Mouse (Mus musculus): ENCODE results near the gene Sestd1. TPM values are rescaled to one million over a fixed set of nuclear protein-coding genes. Genes with fewer than 3 reads are reported as not detected.

Sestd1 gene
- polyA plus RNA-seq, 1 experiment: 2.7 TPM

DNA sequence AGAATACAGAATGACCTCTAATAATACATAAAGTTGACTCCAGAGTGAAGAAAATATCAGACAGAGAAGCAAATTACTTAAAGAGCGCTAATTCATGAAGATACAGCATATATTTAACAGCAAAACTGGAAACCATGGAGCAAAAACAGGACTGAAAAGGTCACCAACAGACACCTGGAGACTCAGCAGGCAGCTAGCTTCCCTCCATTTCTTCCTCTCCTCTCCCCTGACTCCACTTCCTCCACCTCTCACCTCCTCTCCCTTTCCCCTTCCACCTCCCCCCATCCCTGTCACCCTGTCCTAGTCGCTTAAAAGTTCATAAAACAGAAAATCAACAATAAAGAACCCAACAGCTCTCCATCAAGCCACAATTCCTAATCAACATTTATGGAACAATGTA is 13.5 kb downstream of the Sestd1 start:
- Histone ChIP-seq H3K4me1 (ENCODE audit: control insufficient read depth, insufficient read depth, low read length) (no peaks in the 10 kb centered on the region), H3K27ac (ENCODE audit: control insufficient read depth, insufficient read depth, low read depth, low read length, poor library complexity) (no peak overlapping the region), H3K4me3 (replicated peaks; ENCODE audit: control insufficient read depth, low read depth, low read length) (no peak overlapping the region)
- TF ChIP-seq POLR2A (IDR thresholded peaks at IDR 0.05; ENCODE audit: borderline replicate concordance, control insufficient read depth, low read depth, low read length) (no peak), CTCF (IDR thresholded peaks at IDR 0.05; ENCODE audit: control insufficient read depth, insufficient read depth, low read length) (no peak)
- WGBS: 67% methylated on average over 2 of the region's 2 CpGs

- Histone ChIP-seq H3K4me3 (replicated peaks; ENCODE audit: control insufficient read depth, low read depth, low read length) (no peak overlapping the region), H3K27ac (ENCODE audit: control insufficient read depth, insufficient read depth, low read depth, low read length, poor library complexity) (no peak overlapping the region), H3K4me1 (ENCODE audit: control insufficient read depth, insufficient read depth, low read length) (no peaks in the 10 kb centered on the region)
- WGBS: 22% methylated on average over 3 of the region's 3 CpGs
- TF ChIP-seq CTCF (IDR thresholded peaks at IDR 0.05; ENCODE audit: control insufficient read depth, insufficient read depth, low read length) (no peak), POLR2A (IDR thresholded peaks at IDR 0.05; ENCODE audit: borderline replicate concordance, control insufficient read depth, low read depth, low read length) (no peak)
Measured at GRCm38 (mm10) chr2:77266011-77266410, 14.4 kb downstream of the Sestd1 start.

DNA sequence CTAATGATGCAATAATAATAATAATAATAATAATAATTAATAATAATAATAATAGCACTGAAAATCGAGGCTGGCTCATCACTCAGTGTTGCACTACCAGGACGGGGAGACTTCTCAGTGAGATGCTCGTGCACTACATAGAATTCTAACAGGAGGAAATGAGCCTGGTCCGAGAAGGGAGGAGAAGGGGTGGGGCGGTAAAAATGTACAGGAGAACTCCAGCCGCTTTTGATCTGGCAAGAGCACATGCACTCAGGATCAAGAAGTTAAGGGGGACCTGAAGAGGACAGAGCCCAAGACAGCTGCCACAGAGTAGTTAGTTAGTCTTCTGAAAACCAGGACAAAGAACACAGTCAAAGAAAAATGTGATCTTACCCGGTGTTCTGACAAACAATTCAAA is 15.1 kb downstream of the Sestd1 start:
- H3K4me1 ChIP-seq (ENCODE audit: control insufficient read depth, insufficient read depth, low read length): no peaks in the 10 kb centered on the region
- H3K4me3 ChIP-seq (replicated peaks; ENCODE audit: control insufficient read depth, low read depth, low read length): no peak overlapping the region
- no peak overlapping the region for H3K27ac ChIP-seq (ENCODE audit: control insufficient read depth, insufficient read depth, low read depth, low read length, poor library complexity)
- no peak for TF ChIP-seq POLR2A (IDR thresholded peaks at IDR 0.05; ENCODE audit: borderline replicate concordance, control insufficient read depth, low read depth, low read length)
- no peak for TF ChIP-seq CTCF (IDR thresholded peaks at IDR 0.05; ENCODE audit: control insufficient read depth, insufficient read depth, low read length)
- WGBS: 32% methylated on average over 7 of the region's 7 CpGs

- no peak for TF ChIP-seq CTCF (IDR thresholded peaks at IDR 0.05; ENCODE audit: control insufficient read depth, insufficient read depth, low read length)
- no peak for TF ChIP-seq POLR2A (IDR thresholded peaks at IDR 0.05; ENCODE audit: borderline replicate concordance, control insufficient read depth, low read depth, low read length)
- no peaks in the 10 kb centered on the region for H3K4me1 ChIP-seq (ENCODE audit: control insufficient read depth, insufficient read depth, low read length)
- 45% methylated on average over 6 of the region's 6 CpGs for WGBS
- no peak overlapping the region for H3K27ac ChIP-seq (ENCODE audit: control insufficient read depth, insufficient read depth, low read depth, low read length, poor library complexity)
- H3K4me3 ChIP-seq (replicated peaks; ENCODE audit: control insufficient read depth, low read depth, low read length): no peak overlapping the region
Measured at GRCm38 (mm10) chr2:77264550-77264949, 15.8 kb downstream of the Sestd1 start.

DNA sequence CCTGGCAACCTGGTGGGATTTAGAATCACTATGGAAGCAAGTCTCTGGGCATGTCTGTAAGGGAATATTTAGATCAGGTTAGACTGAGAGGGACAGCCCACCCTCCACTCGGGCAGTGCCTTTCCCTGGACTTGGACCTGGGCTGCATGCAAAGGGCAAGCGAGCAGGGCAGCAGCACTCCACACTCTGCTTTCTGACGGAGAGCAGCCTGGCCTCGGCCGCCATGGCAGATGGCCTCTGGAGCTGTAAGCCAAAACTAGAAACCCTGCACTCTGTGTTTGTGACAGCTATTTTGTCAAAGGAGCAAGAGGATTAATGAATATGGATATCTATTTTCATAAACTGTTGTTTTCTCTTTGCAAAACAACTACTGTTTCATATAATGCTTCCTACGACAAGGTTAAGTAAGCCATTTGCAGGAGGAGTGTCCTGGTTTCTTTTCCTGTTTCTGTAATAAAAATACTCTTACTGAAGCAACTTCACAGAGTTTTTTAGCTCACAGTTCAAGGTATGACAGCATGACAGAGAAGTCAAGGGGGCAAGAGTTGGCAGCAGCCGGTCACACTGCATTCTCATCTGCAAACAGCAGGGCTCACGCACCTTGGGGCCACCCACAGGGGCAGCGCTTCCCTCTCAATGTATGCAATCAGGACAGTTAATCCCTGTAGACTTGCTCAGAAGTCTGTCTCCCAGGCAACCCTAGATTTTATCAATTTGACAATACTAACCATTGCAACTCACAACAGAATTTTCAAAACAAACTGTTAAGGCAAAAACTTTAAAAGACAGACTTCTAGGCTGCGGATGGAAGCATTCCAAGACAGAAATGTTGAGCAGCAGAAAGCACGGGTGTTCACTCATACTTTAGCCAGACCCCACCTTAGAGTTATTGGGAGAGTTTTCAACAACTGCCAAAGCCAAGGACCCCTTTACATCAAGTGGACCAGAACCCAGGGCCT is 16.6 kb downstream of the Sestd1 start:
- Histone ChIP-seq H3K4me3 (replicated peaks; ENCODE audit: control insufficient read depth, low read depth, low read length) (no peak overlapping the region), H3K4me1 (ENCODE audit: control insufficient read depth, insufficient read depth, low read length) (no peaks in the 10 kb centered on the region), H3K27ac (ENCODE audit: control insufficient read depth, insufficient read depth, low read depth, low read length, poor library complexity) (no peak overlapping the region)
- TF ChIP-seq CTCF (IDR thresholded peaks at IDR 0.05; ENCODE audit: control insufficient read depth, insufficient read depth, low read length) (no peak), POLR2A (IDR thresholded peaks at IDR 0.05; ENCODE audit: borderline replicate concordance, control insufficient read depth, low read depth, low read length) (no peak)
- 70% methylated on average over 11 of the region's 11 CpGs for WGBS

DNA sequence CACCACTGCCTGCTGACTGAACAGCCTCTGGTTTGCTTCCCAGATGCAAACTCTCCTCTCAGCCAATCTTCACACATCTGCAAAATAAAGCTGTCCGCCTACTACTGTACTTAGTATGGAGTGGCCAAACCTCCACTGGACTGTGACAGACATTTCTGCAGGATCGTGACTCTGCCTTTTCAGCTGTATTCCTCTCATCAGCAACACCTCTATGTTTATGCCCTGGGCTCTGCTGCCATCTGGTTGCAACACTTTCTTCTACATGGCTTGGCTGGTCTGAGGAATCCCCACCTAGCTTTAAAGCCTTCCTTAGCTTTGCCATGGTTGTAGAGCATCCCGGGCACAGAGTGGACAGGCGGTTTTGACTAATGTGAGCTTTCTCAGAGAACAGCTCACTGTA is 20.3 kb downstream of the Sestd1 start:
- Histone ChIP-seq H3K27ac (ENCODE audit: control insufficient read depth, insufficient read depth, low read depth, low read length, poor library complexity) (no peak overlapping the region), H3K4me3 (replicated peaks; ENCODE audit: control insufficient read depth, low read depth, low read length) (no peak overlapping the region), H3K4me1 (ENCODE audit: control insufficient read depth, insufficient read depth, low read length) (no peaks in the 10 kb centered on the region)
- WGBS: 77% methylated on average over 4 of the region's 4 CpGs
- TF ChIP-seq CTCF (IDR thresholded peaks at IDR 0.05; ENCODE audit: control insufficient read depth, insufficient read depth, low read length) (no peak), POLR2A (IDR thresholded peaks at IDR 0.05; ENCODE audit: borderline replicate concordance, control insufficient read depth, low read depth, low read length) (no peak)

GRCm38 (mm10) chr2:77253227-77253626 is 27.2 kb downstream of the Sestd1 start:
- Histone ChIP-seq H3K27ac (ENCODE audit: control insufficient read depth, insufficient read depth, low read depth, low read length, poor library complexity) (no peak overlapping the region), H3K4me1 (ENCODE audit: control insufficient read depth, insufficient read depth, low read length) (no peaks in the 10 kb centered on the region), H3K4me3 (replicated peaks; ENCODE audit: control insufficient read depth, low read depth, low read length) (no peak overlapping the region)
- 77% methylated on average over 6 of the region's 6 CpGs for WGBS
- TF ChIP-seq CTCF (IDR thresholded peaks at IDR 0.05; ENCODE audit: control insufficient read depth, insufficient read depth, low read length) (no peak), POLR2A (IDR thresholded peaks at IDR 0.05; ENCODE audit: borderline replicate concordance, control insufficient read depth, low read depth, low read length) (no peak)

DNA sequence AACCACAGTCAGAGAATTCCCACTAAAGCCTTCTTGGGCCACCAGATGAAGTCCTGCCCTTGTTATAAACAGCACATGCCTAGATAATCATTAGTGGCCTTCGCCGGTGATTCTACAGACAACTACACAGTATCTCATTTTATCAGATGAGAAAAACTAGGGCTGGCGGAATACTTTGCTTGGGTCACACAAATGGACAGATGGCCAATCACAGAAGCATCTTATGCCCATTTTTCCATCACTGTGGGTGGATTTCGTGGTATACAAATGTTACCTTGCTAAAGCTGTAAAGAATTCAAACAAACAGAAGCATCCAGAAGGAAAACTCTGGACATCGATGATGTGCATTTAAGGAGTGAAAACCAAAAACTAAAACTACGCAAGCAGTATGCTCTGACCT is 28.7 kb downstream of the Sestd1 start:
- WGBS: 83% methylated on average over 6 of the region's 6 CpGs
- TF ChIP-seq CTCF (IDR thresholded peaks at IDR 0.05; ENCODE audit: control insufficient read depth, insufficient read depth, low read length) (no peak), POLR2A (IDR thresholded peaks at IDR 0.05; ENCODE audit: borderline replicate concordance, control insufficient read depth, low read depth, low read length) (no peak)
- no peak overlapping the region for H3K4me3 ChIP-seq (replicated peaks; ENCODE audit: control insufficient read depth, low read depth, low read length)
- no peaks in the 10 kb centered on the region for H3K4me1 ChIP-seq (ENCODE audit: control insufficient read depth, insufficient read depth, low read length)
- no peak overlapping the region for H3K27ac ChIP-seq (ENCODE audit: control insufficient read depth, insufficient read depth, low read depth, low read length, poor library complexity)
